Mouse (Mus musculus): Measurements from ENCODE around the gene Sdha. TPM values are rescaled to one million over a fixed set of nuclear protein-coding genes. Genes with fewer than 3 reads are reported as not detected.

Gene Sdha
- polyA plus RNA-seq, 2 experiments = 78.7 to 118 TPM

- Histone ChIP-seq H3K4me3 (ENCODE audit: insufficient read depth in 1 of 2, low read depth in 2 of 2, low read length in 2 of 2) (no peak overlapping the region), H3K27me3 (ENCODE audit: control insufficient read depth, insufficient read depth, low read length) (no peaks in the 10 kb centered on the region), H3K4me1 (replicated peaks; ENCODE audit: control insufficient read depth in 2 of 2, insufficient read depth in 2 of 2, low read length in 1 of 2) (no peaks in the 10 kb centered on the region), H3K4me2 (ENCODE audit: low read depth) (no peak overlapping the region), H3K9me3 (ENCODE audit: control insufficient read depth, low read length) (no peaks in the 10 kb centered on the region), H3K36me3 (replicated peaks; ENCODE audit: control insufficient read depth, insufficient read depth, low read depth) (peaks cover 13% of the 10 kb centered on the region), H3K9ac (replicated peaks) (no peak overlapping the region), H3K27ac (no peak overlapping the region)
- no peak for TF ChIP-seq EP300 (IDR thresholded peaks at IDR 0.05; ENCODE audit: low read depth)
- TF ChIP-seq CTCF (IDR thresholded peaks at IDR 0.05; ENCODE audit: low read depth) = no peak
- no peak for DNase-seq (ENCODE audit: low read depth in 3 of 3, low spot score in 3 of 3)
- WGBS (ENCODE audit: insufficient replicate concordance) = 37% methylated on average over 2 of the region's 2 CpGs
- ATAC-seq (ENCODE audit: insufficient read depth) = no peak
Measured at GRCm38 (mm10) chr13:74362218-74362617, 12.1 kb upstream of the Sdha start.

DNA sequence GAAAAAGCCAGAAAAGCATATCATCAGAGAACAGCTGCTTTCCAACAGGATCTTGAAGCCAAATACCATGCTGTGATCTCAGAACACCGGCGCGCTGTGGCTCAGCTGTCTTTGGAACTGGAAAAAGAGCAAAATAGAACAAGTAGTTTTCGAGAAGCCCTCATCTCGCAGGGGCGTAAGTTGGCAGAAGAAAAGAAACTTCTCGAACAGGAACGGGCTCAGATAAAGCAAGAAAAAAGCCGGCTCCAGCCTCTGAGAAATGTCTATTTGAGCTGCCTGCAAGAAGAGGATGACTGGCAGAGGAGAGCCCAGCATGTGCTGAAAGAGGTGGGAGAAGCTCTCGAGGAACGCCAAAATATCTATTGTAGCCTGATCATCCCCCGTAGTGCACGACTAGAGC, 6.4 kb upstream of the Sdha start:
- no peak overlapping the region for H3K4me3 ChIP-seq (ENCODE audit: insufficient read depth in 1 of 2, low read depth in 2 of 2, low read length in 2 of 2)
- H3K4me1 ChIP-seq (replicated peaks; ENCODE audit: control insufficient read depth in 2 of 2, insufficient read depth in 2 of 2, low read length in 1 of 2) = no peaks in the 10 kb centered on the region
- H3K36me3 ChIP-seq (replicated peaks; ENCODE audit: control insufficient read depth, insufficient read depth, low read depth) = peaks cover 30% of the 10 kb centered on the region
- H3K4me2 ChIP-seq (ENCODE audit: low read depth) = no peak overlapping the region
- WGBS (ENCODE audit: insufficient replicate concordance) = 89% methylated on average over 13 of the region's 13 CpGs
- ATAC-seq (ENCODE audit: insufficient read depth) = no peak
- no peak overlapping the region for H3K27ac ChIP-seq
- H3K9me3 ChIP-seq (ENCODE audit: control insufficient read depth, low read length) = no peaks in the 10 kb centered on the region
- no peak for DNase-seq (ENCODE audit: low read depth in 3 of 3, low spot score in 3 of 3)
- H3K9ac ChIP-seq (replicated peaks) = no peak overlapping the region
- H3K27me3 ChIP-seq (ENCODE audit: control insufficient read depth, insufficient read depth, low read length) = no peaks in the 10 kb centered on the region
- no peak for TF ChIP-seq CTCF (IDR thresholded peaks at IDR 0.05; ENCODE audit: low read depth)
- TF ChIP-seq EP300 (IDR thresholded peaks at IDR 0.05; ENCODE audit: low read depth) = no peak

- H3K27ac ChIP-seq = peak overlapping the region; percentile 20; the same call in 1 of the 2 replicates
- TF ChIP-seq CTCF (IDR thresholded peaks at IDR 0.05; ENCODE audit: low read depth) (no peak), EP300 (IDR thresholded peaks at IDR 0.05; ENCODE audit: low read depth) (no peak)
- under 1% methylated on average over 15 of the region's 15 CpGs for WGBS (ENCODE audit: insufficient replicate concordance)
- H3K9me3 ChIP-seq (ENCODE audit: control insufficient read depth, low read length) = no peaks in the 10 kb centered on the region
- peak overlapping the region; percentile 83 to 88 for H3K4me3 ChIP-seq (ENCODE audit: insufficient read depth in 1 of 2, low read depth in 2 of 2, low read length in 2 of 2)
- DNase-seq (ENCODE audit: low read depth in 3 of 3, low spot score in 3 of 3) (peak in 2 of 3 experiments; percentile 9 to 14), ATAC-seq (ENCODE audit: insufficient read depth) (peak; percentile 55)
- H3K4me2 ChIP-seq (ENCODE audit: low read depth) = peak overlapping the region; percentile 83
- peaks cover 2% of the 10 kb centered on the region for H3K36me3 ChIP-seq (replicated peaks; ENCODE audit: control insufficient read depth, insufficient read depth, low read depth)
- peak overlapping the region; percentile 93 for H3K9ac ChIP-seq (replicated peaks)
- H3K4me1 ChIP-seq (replicated peaks; ENCODE audit: control insufficient read depth in 2 of 2, insufficient read depth in 2 of 2, low read length in 1 of 2) = peaks cover 3 to 5% of the 10 kb centered on the region in 2 experiments; a peak in 3 of 4 replicates
- H3K27me3 ChIP-seq (ENCODE audit: control insufficient read depth, insufficient read depth, low read length) = no peaks in the 10 kb centered on the region
Measured at GRCm38 (mm10) chr13:74350435-74350906, 391 bp upstream of the Sdha start.

- Histone ChIP-seq H3K27ac (no peak overlapping the region), H3K9ac (replicated peaks) (no peak overlapping the region), H3K4me3 (ENCODE audit: insufficient read depth in 1 of 2, low read depth in 2 of 2, low read length in 2 of 2) (no peak overlapping the region), H3K4me2 (ENCODE audit: low read depth) (no peak overlapping the region), H3K36me3 (replicated peaks; ENCODE audit: control insufficient read depth, insufficient read depth, low read depth) (peaks cover 52% of the 10 kb centered on the region), H3K27me3 (ENCODE audit: control insufficient read depth, insufficient read depth, low read length) (no peaks in the 10 kb centered on the region), H3K4me1 (replicated peaks; ENCODE audit: control insufficient read depth in 2 of 2, insufficient read depth in 2 of 2, low read length in 1 of 2) (no peaks in the 10 kb centered on the region), H3K9me3 (ENCODE audit: control insufficient read depth, low read length) (no peaks in the 10 kb centered on the region)
- WGBS (ENCODE audit: insufficient replicate concordance) = 38% methylated on average over 3 of the region's 3 CpGs
- ATAC-seq (ENCODE audit: insufficient read depth) (peak; percentile 52; the same call in 1 of the 2 replicates), DNase-seq (ENCODE audit: low read depth in 3 of 3, low spot score in 3 of 3) (peak in 1 of 3 experiments; percentile 33)
- TF ChIP-seq CTCF (IDR thresholded peaks at IDR 0.05; ENCODE audit: low read depth) = peak; percentile 67
- no peak for TF ChIP-seq EP300 (IDR thresholded peaks at IDR 0.05; ENCODE audit: low read depth)
Measured at GRCm38 (mm10) chr13:74341036-74341435, 9.0 kb downstream of the Sdha start.

- Histone ChIP-seq H3K27ac (no peak overlapping the region), H3K27me3 (ENCODE audit: control insufficient read depth, insufficient read depth, low read length) (no peaks in the 10 kb centered on the region), H3K9ac (replicated peaks) (no peak overlapping the region), H3K4me2 (ENCODE audit: low read depth) (no peak overlapping the region), H3K4me3 (ENCODE audit: insufficient read depth in 1 of 2, low read depth in 2 of 2, low read length in 2 of 2) (no peak overlapping the region), H3K9me3 (ENCODE audit: control insufficient read depth, low read length) (no peaks in the 10 kb centered on the region), H3K36me3 (replicated peaks; ENCODE audit: control insufficient read depth, insufficient read depth, low read depth) (peaks cover 53% of the 10 kb centered on the region), H3K4me1 (replicated peaks; ENCODE audit: control insufficient read depth in 2 of 2, insufficient read depth in 2 of 2, low read length in 1 of 2) (no peaks in the 10 kb centered on the region)
- ATAC-seq (ENCODE audit: insufficient read depth) = no peak
- TF ChIP-seq EP300 (IDR thresholded peaks at IDR 0.05; ENCODE audit: low read depth) (no peak), CTCF (IDR thresholded peaks at IDR 0.05; ENCODE audit: low read depth) (no peak)
- DNase-seq (ENCODE audit: low read depth in 3 of 3, low spot score in 3 of 3) = no peak
Measured at GRCm38 (mm10) chr13:74329321-74329720, 20.8 kb downstream of the Sdha start.

All from liver, embryonic 14.5 days (tissue).